Mouse (Mus musculus) cerebellum, adult 18-20 months (tissue): Measurements from ENCODE around the gene Melk.

ENCODE experiments used
- DNase-seq, 2 experiments: peaks; one replicate each; pipeline ENCODE4 v3.0.0; 2021

Gene Melk

DNA sequence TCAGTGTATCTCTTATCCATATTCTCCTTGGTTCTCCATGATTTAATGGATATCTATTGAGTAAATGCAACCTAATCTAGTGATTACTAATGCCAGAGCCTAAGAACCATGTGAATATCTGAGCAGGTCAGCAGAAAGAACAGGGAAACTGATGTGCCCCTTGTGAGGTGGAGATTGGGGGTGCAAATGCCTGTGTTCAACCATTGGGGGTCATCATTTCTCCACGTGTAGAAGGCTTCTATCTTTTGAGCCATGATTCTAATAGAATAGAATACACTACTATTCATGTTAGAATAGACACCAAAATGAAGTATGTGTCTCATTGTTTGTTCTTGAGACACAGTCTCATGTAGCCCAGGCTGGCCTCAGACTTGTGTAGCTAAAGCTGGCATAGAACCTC is 27.3 kb downstream of the Melk start:
- no peak for DNase-seq

- DNase-seq: no peak
These were observed 34.3 kb downstream of the Melk start for GRCm38 (mm10) chr4:44335006-44335405.

GRCm38 (mm10) chr4:44361670-44362069 is 61.0 kb downstream of the Melk start:
- DNase-seq: no peak

DNA sequence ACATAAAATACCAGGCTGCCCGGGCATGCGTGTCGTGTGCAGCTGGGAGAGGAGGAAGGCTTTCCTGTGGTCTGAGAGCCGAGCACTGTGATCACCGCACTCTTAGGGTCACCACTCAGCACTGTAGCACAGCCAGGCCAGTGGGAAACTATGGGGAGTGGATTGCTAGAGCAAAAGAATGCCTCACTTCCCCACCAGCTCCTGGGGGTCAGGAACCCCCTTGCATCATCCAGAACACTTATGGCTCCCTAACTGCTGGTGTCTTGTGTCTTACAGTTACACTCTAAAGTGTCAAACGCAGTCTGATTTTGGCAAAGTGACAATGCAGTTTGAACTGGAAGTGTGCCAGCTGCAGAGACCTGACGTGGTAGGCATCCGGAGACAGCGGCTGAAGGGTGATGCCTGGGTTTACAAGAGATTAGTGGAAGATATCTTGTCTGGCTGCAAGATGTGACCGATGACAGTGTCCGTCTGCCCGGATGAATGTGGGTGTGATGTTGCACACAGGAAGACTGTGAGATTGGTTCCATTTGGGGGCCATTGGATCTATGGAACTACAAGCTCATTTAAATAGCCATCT is 62.8 kb downstream of the Melk start:
- DNase-seq: no peak

GRCm38 (mm10) chr4:44392231-44393216 is 91.8 kb downstream of the Melk start:
- no peak for DNase-seq

DNA sequence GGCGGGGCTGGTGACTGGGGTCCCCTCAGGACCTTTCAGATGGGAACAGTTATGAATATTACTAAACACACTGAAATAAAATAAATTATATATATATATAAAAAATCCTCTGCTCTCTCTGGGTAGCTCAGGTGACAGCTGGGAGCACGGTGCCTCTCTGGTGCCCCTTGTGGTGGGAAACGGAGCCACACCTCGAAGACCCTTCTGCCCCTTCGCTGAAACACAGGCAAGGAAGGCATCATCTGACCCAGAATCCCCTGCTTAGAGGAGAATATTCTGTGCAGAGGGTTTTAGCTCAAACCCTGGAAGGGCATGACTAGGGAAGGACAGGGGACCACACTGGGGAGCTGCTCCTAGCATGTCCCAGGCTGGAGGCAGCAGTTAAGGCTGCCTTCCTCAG is 101.9 kb downstream of the Melk start:
- DNase-seq: peak in 1 of 2 experiments; percentile 18

DNA sequence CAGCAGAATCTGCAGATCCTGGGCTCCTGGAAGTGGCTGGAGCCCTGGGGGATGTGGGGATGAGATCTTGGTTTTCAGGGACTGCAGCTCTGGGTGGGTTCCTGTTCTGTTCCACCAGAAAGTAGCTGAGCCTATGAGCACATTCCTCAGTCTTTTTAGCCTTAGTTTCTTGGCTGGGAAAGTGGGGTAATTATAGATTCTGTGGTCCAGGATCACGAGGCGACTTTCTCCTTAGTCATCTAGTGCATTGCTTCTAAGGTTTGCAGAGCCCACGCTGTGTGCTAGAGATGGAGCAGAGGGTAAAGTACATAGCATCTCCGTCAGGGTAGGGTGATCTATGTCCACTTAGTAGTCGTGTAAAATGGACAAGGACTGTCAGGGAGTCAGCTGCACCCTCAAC is 103.8 kb downstream of the Melk start:
- DNase-seq: no peak
